Mouse (Mus musculus) C2C12 (cell line): ENCODE data around the gene Olfr1253.

Experiments
- CTCF ChIP-seq: IDR thresholded peaks from one replicate; pipeline ENCODE4 v1.5.1; 2011; ENCODE audit not compliant: control insufficient read depth, insufficient read depth, insufficient read length
- USF1 ChIP-seq: IDR thresholded peaks from one replicate; pipeline ENCODE4 v1.6.1; 2011; ENCODE audit warnings: low read depth, mild to moderate bottlenecking, control low read depth, moderate library complexity

DNA sequence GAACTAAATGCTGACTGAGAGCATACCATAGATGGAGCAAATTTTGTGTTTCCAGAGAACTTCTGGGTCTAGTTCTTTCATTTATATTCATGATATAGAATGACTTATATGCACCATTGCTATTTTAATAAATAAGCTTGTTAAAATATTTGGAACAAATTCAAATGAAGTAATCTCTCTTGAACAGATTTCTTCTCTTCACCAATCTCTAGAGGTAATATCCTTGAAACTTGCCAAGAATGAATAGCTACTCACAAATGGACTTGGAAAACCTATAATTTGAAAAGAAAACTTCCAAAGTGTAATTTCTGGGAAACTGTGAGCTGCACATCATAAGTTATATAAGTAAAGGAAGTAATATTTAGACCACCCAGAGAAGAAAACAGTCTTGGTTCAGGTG is 36.6 kb upstream of the Olfr1253 start, which contains the start of gene Olfr1254:
- TF ChIP-seq USF1 (no peak), CTCF (no peak)
